Mouse (Mus musculus) liver, embryonic 14.5 days (tissue): ENCODE results near the gene Colca2. TPM values are rescaled to one million over a fixed set of nuclear protein-coding genes. Genes with fewer than 3 reads are reported as not detected.

Experiments
- ATAC-seq: fragments of 200-750 bp; cut with Nextera tagmentation; 2 replicates; pipeline ENCODE4 v1.8.0; 2017; ENCODE audit warnings: moderate number of reproducible peaks, mild to moderate bottlenecking, moderate library complexity; ENCODE audit not compliant: insufficient read depth
- DNase-seq, 3 experiments: peaks; one replicate each; pipeline ENCODE4 v3.0.0-alpha.2; 2012 to 2013; ENCODE audit warnings: low read depth in 3 of 3, low spot score in 3 of 3
- H3K27ac ChIP-seq: fragments of 300-500 bp; sonication (generic); 2 replicates; pipeline ENCODE4 v1.5.1; 2014; ENCODE audit warnings: moderate library complexity, mild to moderate bottlenecking, control low read depth, inconsistent platforms
- H3K27me3 ChIP-seq: fragments of 300-500 bp; sonication (generic); 2 replicates; pipeline ENCODE4 v1.6.1; 2014; ENCODE audit warnings: mild to moderate bottlenecking, low read length, moderate library complexity; ENCODE audit not compliant: control insufficient read depth, insufficient read depth
- H3K36me3 ChIP-seq: fragments of 300-500 bp; sonication (generic); replicated peaks from 2 replicates; pipeline ENCODE4 v1.6.1; 2014; ENCODE audit warnings: low read depth; ENCODE audit not compliant: control insufficient read depth, insufficient read depth
- H3K4me1 ChIP-seq, 2 experiments: fragments of 200-500 bp in 1 of 2; fragments of 300-500 bp in 1 of 2; sonication (generic) in 1 of 2; replicated peaks; 2 replicates each; pipeline ENCODE4 v1.6.1; 2012 to 2014; ENCODE audit warnings: antibody characterized with exemption in 1 of 2, inconsistent platforms in 1 of 2, low read length in 1 of 2; ENCODE audit not compliant: control insufficient read depth in 2 of 2, insufficient read depth in 2 of 2
- H3K4me2 ChIP-seq: fragments of 300-500 bp; sonication (generic); 2 replicates; pipeline ENCODE4 v1.6.1; 2014; ENCODE audit warnings: low read depth, mild to moderate bottlenecking, control low read depth, moderate library complexity
- H3K4me3 ChIP-seq, 2 experiments: fragments of 200-500 bp in 1 of 2; fragments of 300-500 bp in 1 of 2; sonication (generic) in 1 of 2; 2 replicates each; pipeline ENCODE4 v1.5.1; 2012 to 2014; ENCODE audit warnings: low read depth in 2 of 2, low read length in 2 of 2, mild to moderate bottlenecking in 2 of 2, control low read depth in 1 of 2, inconsistent platforms in 1 of 2, moderate library complexity in 1 of 2; ENCODE audit not compliant: insufficient read depth in 1 of 2
- H3K9ac ChIP-seq: fragments of 300-500 bp; sonication (generic); replicated peaks from 2 replicates; pipeline ENCODE4 v1.6.1; 2014; ENCODE audit warnings: mild to moderate bottlenecking, control low read depth, moderate library complexity
- H3K9me3 ChIP-seq: fragments of 300-500 bp; sonication (generic); 2 replicates; pipeline ENCODE4 v1.6.1; 2016; ENCODE audit warnings: low read length, mixed read lengths; ENCODE audit not compliant: control insufficient read depth
- CTCF ChIP-seq: IDR thresholded peaks from 2 replicates; pipeline ENCODE4 v1.5.1; 2016; ENCODE audit warnings: antibody characterized with exemption, low read depth, control low read depth
- EP300 ChIP-seq: IDR thresholded peaks from 2 replicates; pipeline ENCODE4 v1.6.1; 2016; ENCODE audit warnings: antibody characterized with exemption, low read depth
- WGBS: fragments of 180-500 bp; shearing (Covaris S2); extraction: QIAGEN DNeasy Blood & Tissue Kit; methylation state at CpG from one replicate; pipeline ENCODE4 v1.1.7; 2014; ENCODE audit not compliant: insufficient replicate concordance; 5-methylcytosine and 5-hydroxymethylcytosine counted together
- polyA plus RNA-seq, 2 experiments: library from polyadenylated mRNA; depleted of rRNA in 1 of 2; stranded (reverse) in 1 of 2; unstranded in 1 of 2; fragments of >200 nt; fragmentation: Nextera tagmentation in 1 of 2; extraction: Ambion mirVana in 1 of 2; gene quantifications; 2 replicates each; pipeline versions ENCODE4 v1.2.1 to v1.2.3; 2012 to 2014

Gene Colca2
- polyA plus RNA-seq, 2 experiments: 0.09 TPM; not detected in 1

GRCm38 (mm10) chr9:51272102-51272501 is 6.3 kb downstream of the Colca2 start:
- no peak for DNase-seq
- Histone ChIP-seq H3K36me3 (no peaks in the 10 kb centered on the region), H3K9ac (no peak overlapping the region), H3K27me3 (no peaks in the 10 kb centered on the region; the same call in 1 of the 2 replicates), H3K4me2 (no peak overlapping the region), H3K27ac (no peak overlapping the region), H3K4me3 (no peak overlapping the region), H3K4me1 (no peaks in the 10 kb centered on the region; a peak in 1 of 4 replicates), H3K9me3 (no peaks in the 10 kb centered on the region)
- 31% methylated on average over 5 of the region's 5 CpGs for WGBS
- no peak for ATAC-seq
- TF ChIP-seq EP300 (no peak), CTCF (no peak)

DNA sequence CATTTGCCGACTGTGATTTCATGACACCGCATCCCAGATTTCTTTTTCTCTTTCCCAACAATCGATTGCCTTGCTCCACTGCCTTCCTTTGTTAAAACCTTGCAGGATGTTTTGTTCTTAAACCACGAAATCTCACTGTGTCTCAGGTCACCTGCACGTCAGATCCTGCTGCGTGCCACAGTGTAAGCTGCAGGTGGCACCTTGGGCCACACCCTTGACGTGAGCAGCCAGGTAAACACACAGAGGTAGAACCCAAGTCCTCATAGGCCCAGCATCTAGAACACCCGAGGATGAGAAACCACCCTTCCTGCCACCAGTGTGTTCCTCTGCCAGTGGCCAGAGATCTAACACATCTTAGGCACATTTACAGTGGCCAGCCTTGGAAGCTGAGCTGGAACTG is 7.3 kb downstream of the Colca2 start:
- 64% methylated on average over 8 of the region's 8 CpGs for WGBS
- ATAC-seq (no peak), DNase-seq (no peak)
- no peak overlapping the region for H3K27ac ChIP-seq
- no peak overlapping the region for H3K4me2 ChIP-seq
- TF ChIP-seq CTCF (no peak), EP300 (no peak)
- H3K4me3 ChIP-seq: no peak overlapping the region
- H3K9me3 ChIP-seq: no peaks in the 10 kb centered on the region
- no peaks in the 10 kb centered on the region; a peak in 1 of 4 replicates for H3K4me1 ChIP-seq
- no peaks in the 10 kb centered on the region for H3K36me3 ChIP-seq
- no peaks in the 10 kb centered on the region; the same call in 1 of the 2 replicates for H3K27me3 ChIP-seq
- no peak overlapping the region for H3K9ac ChIP-seq

- Histone ChIP-seq H3K36me3 (no peaks in the 10 kb centered on the region), H3K27me3 (no peaks in the 10 kb centered on the region; the same call in 1 of the 2 replicates), H3K9me3 (no peaks in the 10 kb centered on the region), H3K4me1 (no peaks in the 10 kb centered on the region), H3K27ac (no peak overlapping the region), H3K4me3 (no peak overlapping the region), H3K4me2 (no peak overlapping the region), H3K9ac (no peak overlapping the region)
- TF ChIP-seq CTCF: no peak
- TF ChIP-seq EP300: no peak
- DNase-seq (no peak), ATAC-seq (no peak)
- 66% methylated on average over 5 of the region's 5 CpGs for WGBS
Observed at GRCm38 (mm10) chr9:51268852-51269251, 9.5 kb downstream of the Colca2 start.

DNA sequence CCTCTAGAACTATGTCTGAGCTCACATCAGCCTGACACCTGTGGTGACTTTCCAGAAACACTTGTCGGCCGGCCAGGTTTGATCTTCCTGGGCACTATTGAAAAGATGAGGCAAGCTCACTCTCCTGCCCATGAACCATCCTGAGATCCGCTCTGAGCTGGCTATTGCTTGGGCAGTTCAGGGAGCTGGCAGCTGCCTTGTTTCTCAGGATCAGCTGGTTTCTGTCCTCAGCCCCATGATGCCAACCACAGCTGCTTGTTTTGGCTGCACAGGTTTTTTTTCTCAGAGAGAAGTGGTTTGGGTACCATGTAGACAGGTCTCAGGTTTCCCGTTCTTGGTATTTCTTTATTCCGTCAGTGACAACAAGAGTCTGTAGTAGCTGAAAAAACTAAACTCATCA is 19.9 kb downstream of the Colca2 start:
- Histone ChIP-seq H3K4me1 (no peaks in the 10 kb centered on the region), H3K27me3 (no peaks in the 10 kb centered on the region), H3K9me3 (no peaks in the 10 kb centered on the region), H3K9ac (no peak overlapping the region), H3K4me3 (no peak overlapping the region), H3K36me3 (no peaks in the 10 kb centered on the region), H3K27ac (no peak overlapping the region), H3K4me2 (no peak overlapping the region)
- 64% methylated on average over 5 of the region's 5 CpGs for WGBS
- ATAC-seq (no peak), DNase-seq (no peak)
- TF ChIP-seq EP300 (no peak), CTCF (no peak)

DNA sequence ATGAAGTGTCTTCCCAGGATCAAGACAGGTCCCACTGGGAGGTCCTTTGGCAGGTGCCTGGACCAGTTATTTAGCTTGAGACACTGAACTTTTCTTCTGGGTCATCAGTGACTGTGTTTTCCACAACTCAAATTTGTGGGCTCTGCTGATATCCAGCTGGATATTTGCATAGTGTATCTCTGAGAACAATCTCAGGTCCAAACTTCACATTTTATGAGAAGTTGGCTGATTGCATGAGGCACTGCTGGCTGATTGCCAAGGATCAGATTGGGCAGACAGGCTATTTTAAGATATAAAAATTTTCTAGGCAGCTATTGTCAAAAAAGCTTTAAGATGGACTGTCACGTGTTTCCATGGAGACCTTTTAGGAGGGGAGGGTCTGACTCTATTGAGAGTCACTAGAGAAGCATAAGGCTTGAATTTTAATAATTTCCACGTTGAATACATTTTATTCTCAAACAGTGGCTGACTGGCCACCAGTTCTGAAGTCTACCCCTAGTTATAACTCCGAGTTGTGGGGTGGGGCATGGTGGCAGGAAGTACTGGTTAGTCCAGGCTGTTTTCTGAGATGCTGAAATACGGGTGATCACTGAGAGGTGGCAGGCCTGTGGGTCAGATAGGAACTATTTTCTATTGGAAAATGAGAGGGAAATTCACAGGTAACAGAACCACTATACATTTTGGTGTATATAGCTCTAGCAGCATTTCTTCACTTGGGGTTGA is 21.4 kb downstream of the Colca2 start:
- no peak overlapping the region for H3K4me3 ChIP-seq
- H3K4me2 ChIP-seq: no peak overlapping the region
- H3K9me3 ChIP-seq: no peaks in the 10 kb centered on the region
- H3K9ac ChIP-seq: no peak overlapping the region
- DNase-seq (no peak), ATAC-seq (no peak)
- no peak overlapping the region for H3K27ac ChIP-seq
- no peaks in the 10 kb centered on the region for H3K36me3 ChIP-seq
- WGBS: 40% methylated on average over 4 of the region's 4 CpGs
- H3K27me3 ChIP-seq: no peaks in the 10 kb centered on the region
- no peaks in the 10 kb centered on the region for H3K4me1 ChIP-seq
- TF ChIP-seq CTCF (no peak), EP300 (no peak)
